In genomic region chr16:37911086-37911485, GRCm38 (mm10) we compare ENCODE assay signal across 42 mouse cellular contexts. TPM values are rescaled to one million over a fixed set of nuclear protein-coding genes. Genes with fewer than 3 reads are reported as not detected.
"Had no signal": no experiment of that assay in that cellular context is flagged by ENCODE, and none has a peak within 500 bp of the region (broad histone marks: within the 10 kb centered on the region; RNA-seq: fewer than 3 reads in every experiment).

No protein-coding gene starts in this region.

- H3K4me1 ChIP-seq: liver, embryonic 12.5 days; liver, embryonic 13.5 days; liver, embryonic 15.5 days had no signal

- H3K9ac ChIP-seq: limb, embryonic 12.5 days; limb, embryonic 13.5 days; limb, embryonic 15.5 days; liver, embryonic 12.5 days; liver, embryonic 13.5 days; liver, embryonic 14.5 days; liver, embryonic 15.5 days; liver, postnatal 0 days; lung, embryonic 14.5 days; lung, embryonic 15.5 days; midbrain, embryonic 12.5 days; midbrain, embryonic 13.5 days; midbrain, embryonic 15.5 days; neural tube, embryonic 12.5 days had no signal

- H3K4me3 ChIP-seq: limb, embryonic 10.5 days; limb, embryonic 12.5 days; limb, embryonic 13.5 days; limb, embryonic 15.5 days; liver, embryonic 12.5 days; liver, embryonic 13.5 days; liver, embryonic 15.5 days; lung, embryonic 15.5 days; megakaryocyte, embryonic 14.5 days; midbrain, embryonic 10.5 days; midbrain, embryonic 12.5 days; midbrain, embryonic 13.5 days; midbrain, embryonic 15.5 days; myocyte; neural tube, embryonic 12.5 days had no signal

- H3K36me3 ChIP-seq: limb, embryonic 10.5 days; limb, embryonic 12.5 days; limb, embryonic 13.5 days; limb, embryonic 15.5 days; liver, embryonic 12.5 days; liver, embryonic 13.5 days; liver, embryonic 15.5 days; lung, embryonic 15.5 days; midbrain, embryonic 10.5 days; midbrain, embryonic 12.5 days; midbrain, embryonic 13.5 days; midbrain, embryonic 15.5 days; neural tube, embryonic 12.5 days had no signal

- H3K4me2 ChIP-seq: limb, embryonic 12.5 days; limb, embryonic 13.5 days; limb, embryonic 15.5 days; liver, embryonic 12.5 days; liver, embryonic 13.5 days; liver, embryonic 15.5 days; lung, embryonic 14.5 days; lung, embryonic 15.5 days; midbrain, embryonic 11.5 days; midbrain, embryonic 12.5 days; midbrain, embryonic 13.5 days; midbrain, embryonic 15.5 days; neural tube, embryonic 12.5 days had no signal

- DNase-seq: left cerebral cortex, postnatal 4 days; liver; liver, embryonic 13.5 days; liver, postnatal 0 days; lung, adult 18-20 months; lung, adult 2 months; lung, embryonic 14.5 days; lung, postnatal 10 days; lung, postnatal 14 days; lung, postnatal 36 days; lung, postnatal 4 days; midbrain, embryonic 14.5 days had no signal

- H3K9me3 ChIP-seq: limb, embryonic 10.5 days; limb, embryonic 12.5 days; limb, embryonic 15.5 days; liver, embryonic 12.5 days; liver, embryonic 13.5 days; liver, embryonic 15.5 days; lung, embryonic 15.5 days; midbrain, embryonic 10.5 days; midbrain, embryonic 12.5 days; midbrain, embryonic 13.5 days; midbrain, embryonic 15.5 days; neural tube, embryonic 12.5 days had no signal

- ATAC-seq: liver, embryonic 12.5 days; liver, postnatal 0 days; lung, postnatal 0 days; midbrain, embryonic 13.5 days; midbrain, embryonic 15.5 days; midbrain, embryonic 16.5 days had no signal

- H3K27me3 ChIP-seq: midbrain, embryonic 15.5 days; neural tube, embryonic 12.5 days had no signal

- H3K27ac ChIP-seq: limb, embryonic 10.5 days; limb, embryonic 12.5 days; limb, embryonic 13.5 days; limb, embryonic 15.5 days; liver, embryonic 12.5 days; liver, embryonic 13.5 days; liver, embryonic 14.5 days; liver, embryonic 15.5 days; lung, embryonic 15.5 days; macrophage; midbrain, embryonic 10.5 days; midbrain, embryonic 12.5 days; midbrain, embryonic 13.5 days; midbrain, embryonic 15.5 days; neural tube, embryonic 12.5 days had no signal

RNA-seq across cellular contexts. Expression of gene Gpr156, which starts 5.2 kb away (rescaled TPM):
- total RNA-seq: megakaryocyte progenitor cell, adult 5-6 weeks; megakaryocyte, adult 5-6 weeks; megakaryocyte-erythroid progenitor cell, adult 5-6 weeks; monocyte, adult 5-6 weeks had no signal
- polyA plus RNA-seq: liver, embryonic 12.5 days; liver, embryonic 15.5 days; liver, embryonic 16.5 days; macrophage had no signal

RNA-seq across cellular contexts. Expression of gene Gm36028, which starts 50.1 kb away (rescaled TPM):
- total RNA-seq: left cerebral cortex, postnatal 14 days; left cerebral cortex, postnatal 25 days; left cerebral cortex, postnatal 36 days; left cerebral cortex, postnatal 4 days; megakaryocyte, adult 5-6 weeks; megakaryocyte-erythroid progenitor cell, adult 5-6 weeks; midbrain, postnatal 0 days; monocyte, adult 5-6 weeks had no signal
- polyA plus RNA-seq: limb, embryonic 10.5 days; limb, embryonic 11.5 days; limb, embryonic 15.5 days; liver, embryonic 12.5 days; liver, embryonic 13.5 days; liver, postnatal 0 days; macrophage; midbrain, embryonic 15.5 days; midbrain, embryonic 16.5 days; neural tube, embryonic 11.5 days; neural tube, embryonic 12.5 days had no signal
